Mouse (Mus musculus): Measurements from ENCODE around the gene Ctdsp2.

Gene Ctdsp2

DNA sequence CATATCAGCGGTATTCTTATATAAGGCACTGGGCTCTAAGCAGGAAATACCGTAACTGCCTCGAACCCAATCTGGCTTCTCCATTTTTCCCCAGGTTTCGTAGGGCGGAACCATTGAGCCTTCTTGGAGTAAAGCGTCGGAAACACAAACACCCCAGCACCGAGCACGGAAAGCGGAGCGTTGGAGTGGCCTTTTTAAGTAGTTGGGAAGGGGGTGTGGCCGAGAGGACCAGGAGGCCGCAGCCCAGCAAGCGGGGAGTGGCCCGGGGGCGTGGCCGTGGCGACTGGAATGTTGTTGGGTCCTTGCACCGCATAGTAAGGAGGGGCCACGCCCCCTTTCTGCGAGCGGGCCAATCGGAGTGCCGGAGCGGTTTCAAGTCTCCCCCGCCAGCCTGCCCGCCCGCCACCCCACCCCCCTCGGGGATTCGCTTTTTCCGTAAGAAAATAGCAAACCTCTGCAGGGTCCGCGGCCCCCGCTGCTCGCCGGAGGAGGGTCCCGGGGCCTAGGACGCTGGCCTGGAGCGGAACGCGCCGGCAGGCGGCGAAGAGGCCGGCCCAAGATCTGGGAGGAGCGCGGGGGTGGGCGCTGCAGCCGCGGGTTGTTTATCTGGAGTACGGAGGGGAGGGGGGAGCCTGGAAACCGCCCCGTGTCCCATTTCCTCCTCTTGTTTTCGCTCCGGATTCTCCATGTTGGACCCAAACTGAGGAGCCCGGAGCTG lies at the start of gene Ctdsp2:
Ctdsp2 (plus strand) TSS at position 441 of the 718 bp plus-strand sequence.
- DNase-seq = peak; percentile 88 to 89

DNA sequence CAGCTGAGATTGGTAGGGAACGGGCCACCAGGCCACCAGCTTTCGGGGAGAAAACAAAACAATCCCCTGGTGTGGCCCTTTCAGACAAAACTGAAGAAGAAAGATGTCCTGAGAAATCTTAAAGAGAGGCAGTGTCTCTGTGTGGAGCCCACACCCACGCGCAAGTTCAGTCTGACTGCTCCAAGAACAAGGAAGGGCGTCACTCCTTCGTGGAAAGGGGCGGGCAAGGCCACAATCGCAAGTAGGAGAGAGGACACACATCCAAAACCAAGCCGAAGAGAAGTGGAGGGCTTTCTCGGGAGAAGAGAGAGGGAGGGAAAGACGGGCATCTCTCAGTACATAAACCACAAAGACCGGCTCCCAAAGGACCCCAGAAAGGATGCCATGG lies 49.7 kb upstream of the Ctdsp2 start:
- DNase-seq = no peak

DNA sequence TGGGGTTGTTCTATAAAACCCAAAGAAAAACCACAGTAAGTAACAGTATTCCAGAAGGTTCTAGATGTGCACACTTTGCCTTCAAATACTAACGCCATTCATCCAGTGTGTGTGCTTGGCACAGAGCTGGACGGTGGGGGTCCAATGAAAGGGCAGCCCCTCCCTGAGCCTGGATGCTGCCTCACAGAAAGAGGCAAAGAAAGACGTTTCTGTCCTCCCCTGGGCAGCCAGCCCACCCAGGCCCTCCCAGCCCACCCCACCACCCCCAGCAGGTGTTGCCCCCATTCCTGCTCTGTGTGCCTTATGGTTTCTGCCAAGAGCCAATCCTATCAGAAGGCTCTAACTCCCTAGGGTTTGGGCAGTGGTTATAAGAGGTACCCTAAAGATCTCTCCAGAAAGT lies 49.0 kb upstream of the Ctdsp2 start:
- no peak for DNase-seq

DNA sequence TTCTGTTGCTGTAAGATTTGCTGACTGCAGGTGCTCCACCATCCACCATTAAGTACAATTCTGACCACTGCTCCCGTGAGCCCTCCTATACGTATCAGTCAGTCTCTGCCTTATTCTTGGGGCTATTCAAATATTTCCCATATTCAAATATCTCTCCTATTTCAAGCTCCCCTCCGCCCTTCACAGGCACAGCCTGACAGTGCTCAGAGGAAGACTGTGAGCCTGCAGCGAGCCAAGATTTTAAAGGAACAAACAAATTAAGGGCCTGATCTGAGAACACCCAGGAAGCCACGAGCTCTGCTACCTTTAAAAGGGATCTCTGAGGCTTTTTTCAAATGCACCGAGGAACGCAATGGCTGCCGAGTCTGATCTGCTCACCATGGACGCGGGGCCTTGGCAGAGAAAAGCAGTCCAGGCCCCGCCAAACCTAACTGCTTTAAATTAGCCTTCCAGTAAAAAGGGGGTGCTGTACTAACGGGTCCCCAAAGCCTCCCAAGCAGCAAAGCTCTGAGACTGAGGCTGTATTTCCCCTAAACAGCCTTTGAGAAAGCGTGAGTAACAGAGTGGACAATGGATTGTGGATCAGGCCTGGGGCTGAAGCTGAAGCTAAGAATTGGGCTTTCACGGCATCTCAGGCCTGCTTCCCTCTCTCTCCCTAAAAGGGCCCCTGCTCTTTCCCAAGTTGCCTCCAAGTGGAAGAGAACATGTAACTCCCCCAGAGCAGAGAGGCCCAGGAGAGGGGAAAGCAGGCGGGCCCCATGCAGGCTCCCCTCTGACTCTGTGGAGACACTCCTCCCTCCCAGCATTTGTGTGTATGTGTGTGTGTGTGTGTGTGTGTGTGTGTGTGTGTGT lies 48.0 kb upstream of the Ctdsp2 start:
- no peak for DNase-seq

DNA sequence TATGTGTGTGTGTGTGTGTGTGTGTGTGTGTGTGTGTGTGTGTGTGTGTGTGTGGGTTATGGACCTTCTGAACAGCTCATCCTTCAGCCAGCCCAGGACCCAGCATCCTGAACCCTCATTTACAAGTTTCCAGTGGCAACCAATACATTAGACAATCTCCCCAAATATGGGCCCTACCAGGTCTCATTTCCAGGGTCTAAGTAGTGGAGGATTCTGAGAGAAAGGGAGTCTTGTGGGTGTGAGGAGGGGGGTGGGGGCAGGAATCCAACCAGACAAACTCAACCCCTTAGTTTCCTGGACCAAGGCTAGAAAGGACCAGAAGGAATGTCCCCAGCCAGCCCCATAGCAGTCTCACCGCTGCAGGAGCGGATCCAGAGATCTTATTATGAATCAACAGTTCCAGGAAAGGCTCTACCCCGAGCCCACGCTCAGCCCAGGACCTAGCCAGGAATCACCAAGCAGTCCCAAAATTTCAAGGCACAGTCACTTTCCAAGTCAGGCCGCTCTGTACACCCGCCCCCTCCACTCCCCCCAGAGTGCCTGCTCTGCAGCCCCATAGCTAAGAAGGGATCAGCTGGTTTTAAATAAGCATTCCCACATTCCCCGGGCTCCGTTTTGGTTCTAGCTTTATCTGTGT lies 47.3 kb upstream of the Ctdsp2 start:
- DNase-seq = no peak

DNA sequence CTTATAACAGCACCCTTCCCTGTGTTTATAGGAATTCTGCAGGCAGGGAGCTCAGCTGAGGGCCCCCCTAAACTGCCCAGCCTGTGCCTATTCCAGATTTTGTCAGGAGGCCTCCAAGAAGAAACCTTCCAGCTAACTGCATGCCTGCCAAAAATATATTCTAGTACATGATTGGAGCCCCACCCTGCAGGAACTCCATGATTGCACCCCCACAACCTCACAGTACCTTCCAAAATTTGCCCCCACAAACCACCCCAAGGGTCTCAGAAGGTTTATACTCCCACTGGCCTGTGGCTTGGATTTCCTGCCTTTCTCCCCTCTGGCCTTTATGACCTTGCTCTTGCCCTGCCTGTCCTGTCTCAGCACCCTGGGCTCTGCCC lies 46.8 kb upstream of the Ctdsp2 start:
- no peak for DNase-seq

DNA sequence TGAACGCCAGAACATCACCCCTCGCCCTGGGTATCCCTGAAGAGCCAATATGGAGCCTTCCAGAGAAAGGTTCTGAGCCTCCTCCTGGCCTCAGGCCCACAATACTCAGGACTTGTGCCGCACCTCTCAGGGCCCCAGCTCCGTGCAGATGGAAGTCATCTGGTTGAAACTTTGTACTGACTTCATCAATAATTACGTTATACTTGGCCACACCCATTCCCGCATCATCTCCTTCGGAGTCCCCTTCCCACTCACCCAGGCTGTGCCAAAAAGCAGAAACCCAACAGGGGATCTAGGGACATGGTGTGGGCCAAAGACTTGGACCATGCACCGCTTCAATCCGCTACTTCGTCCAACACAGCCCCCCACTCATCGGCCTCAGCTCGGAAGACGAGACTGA lies 44.0 kb upstream of the Ctdsp2 start:
- DNase-seq = no peak

DNA sequence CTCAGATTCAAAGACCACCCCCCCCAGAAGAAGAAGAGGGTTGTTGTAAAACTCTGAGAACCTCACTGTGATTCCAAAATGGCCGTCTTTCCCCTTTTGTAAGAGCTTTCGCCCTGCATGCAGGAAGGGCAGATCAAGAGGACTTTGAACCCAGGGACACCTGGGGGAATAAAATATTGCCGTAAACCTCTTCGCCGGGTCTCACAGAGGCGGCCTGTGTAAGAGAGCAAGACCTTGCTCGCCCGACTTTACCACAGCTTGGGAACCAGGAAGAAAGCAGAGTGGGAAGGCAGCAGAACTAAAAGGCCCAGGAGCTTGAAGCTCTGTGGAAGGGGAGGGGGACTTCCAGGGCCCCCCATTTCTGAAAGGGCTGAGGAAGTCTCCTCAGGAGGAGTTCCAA lies 43.4 kb upstream of the Ctdsp2 start:
- DNase-seq = no peak

DNA sequence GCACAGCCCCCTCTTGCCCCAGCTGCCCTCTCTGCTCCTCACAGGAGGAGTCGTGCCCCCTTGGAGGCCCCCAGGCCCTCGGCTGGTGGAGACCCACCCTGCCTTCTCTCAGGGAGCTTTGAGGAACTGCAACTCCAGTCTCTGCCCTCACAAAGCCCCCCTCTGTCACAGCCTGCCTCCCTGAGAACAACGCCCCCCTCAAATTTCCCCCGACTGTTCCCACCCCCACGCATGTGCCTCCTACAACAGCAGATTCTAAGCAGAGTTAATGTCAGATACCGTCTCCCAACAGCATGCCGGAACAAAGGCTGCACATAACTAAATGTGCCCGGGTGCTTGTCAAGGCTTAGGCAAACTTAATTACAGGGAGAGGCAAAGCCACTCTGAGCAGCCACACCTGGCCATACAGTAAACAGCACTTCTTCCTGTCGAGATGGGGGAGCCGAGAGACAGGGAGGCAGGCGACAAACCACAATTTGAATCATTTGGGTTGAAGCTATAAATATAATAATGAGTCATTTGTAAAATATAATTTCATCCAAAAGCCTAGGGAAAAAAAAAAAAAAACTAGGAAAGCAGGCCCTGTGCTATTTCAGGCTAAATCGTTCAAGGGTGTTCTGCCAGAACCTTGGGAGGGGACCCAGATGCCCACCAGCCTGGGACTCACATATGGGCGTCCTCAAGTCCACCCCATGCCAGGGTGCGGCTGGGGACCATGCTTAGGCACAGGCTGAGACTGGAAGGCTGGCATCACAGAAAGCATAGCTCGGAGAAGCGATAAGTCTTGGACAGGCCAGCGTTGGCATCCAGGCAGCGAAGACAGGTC lies 42.7 kb upstream of the Ctdsp2 start:
- no peak for DNase-seq

DNA sequence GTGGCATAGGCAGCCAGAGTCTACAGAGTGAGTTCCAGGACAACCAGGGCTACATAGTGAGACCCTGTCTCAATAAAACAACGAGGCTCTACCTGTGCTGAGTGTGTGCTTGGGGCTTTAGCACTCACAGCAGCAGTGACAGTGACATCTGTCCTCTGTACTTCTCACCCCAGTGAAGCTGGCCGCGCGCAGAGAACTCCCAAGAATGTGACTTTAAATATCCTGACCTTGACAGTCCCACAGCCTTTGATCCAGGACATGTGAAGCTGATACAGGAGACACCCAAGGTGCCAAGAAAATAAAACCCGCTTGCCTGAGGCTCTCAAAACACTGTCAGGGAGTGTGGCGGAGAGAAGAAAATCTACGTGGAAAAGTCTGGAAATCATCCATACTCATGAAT lies 37.6 kb upstream of the Ctdsp2 start:
- no peak for DNase-seq

DNA sequence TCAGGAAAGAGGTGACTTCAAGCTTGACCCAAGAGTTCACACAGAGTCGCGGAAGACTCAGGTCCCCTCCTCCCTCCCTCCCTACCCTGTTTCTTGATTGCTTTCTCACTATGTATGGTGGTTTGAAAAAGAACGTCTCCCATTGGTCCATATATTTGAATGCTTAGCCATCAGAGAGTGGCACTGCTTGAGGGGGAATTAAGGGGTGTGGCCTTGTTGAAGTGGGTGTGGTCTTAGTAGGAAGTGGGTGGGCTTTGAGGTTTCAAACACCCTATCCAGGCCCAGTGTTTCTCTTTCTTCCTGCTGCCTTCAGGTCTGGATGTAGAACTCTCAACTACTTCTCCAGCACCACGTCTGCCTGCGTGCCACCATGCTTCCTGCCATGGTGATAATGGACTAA lies 33.0 kb upstream of the Ctdsp2 start:
- DNase-seq = no peak

DNA sequence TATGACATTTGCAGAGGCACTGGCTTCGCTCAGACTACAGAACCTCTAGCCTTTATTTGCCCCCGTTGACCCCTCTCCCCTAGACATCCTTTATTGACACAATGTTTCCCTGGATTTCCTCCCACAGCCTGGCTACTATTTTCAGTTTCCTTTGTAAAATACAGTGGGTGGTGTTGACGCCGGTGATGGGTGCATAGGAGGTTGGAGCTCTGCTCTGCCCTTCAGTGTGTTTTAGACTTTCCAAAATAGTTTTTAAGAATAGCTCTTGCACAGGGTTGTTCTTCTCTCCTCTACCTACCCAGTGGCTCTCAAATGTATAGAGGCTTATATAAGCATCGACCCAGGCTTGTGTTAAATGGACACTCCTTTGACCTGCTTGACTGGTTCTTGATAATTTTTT lies 28.7 kb upstream of the Ctdsp2 start:
- no peak for DNase-seq

DNA sequence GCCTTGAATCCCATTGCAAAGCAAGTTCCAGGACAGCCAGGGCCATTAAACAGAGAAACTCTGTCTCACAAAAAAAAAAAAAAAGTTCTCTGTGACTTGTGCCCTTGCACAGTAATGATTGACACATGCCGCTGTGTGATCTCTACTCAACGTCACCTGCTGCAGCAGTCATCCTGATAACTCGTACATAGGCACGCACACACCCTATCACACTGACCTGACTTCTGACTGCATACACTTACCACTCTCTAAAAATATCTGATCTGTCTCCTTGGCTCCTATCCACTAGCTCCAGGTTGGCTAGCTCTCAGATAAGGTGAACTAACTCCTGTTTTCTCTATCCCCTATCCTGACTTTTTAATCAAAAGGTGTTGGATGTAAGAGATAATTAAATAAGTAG lies 27.9 kb upstream of the Ctdsp2 start:
- no peak for DNase-seq

DNA sequence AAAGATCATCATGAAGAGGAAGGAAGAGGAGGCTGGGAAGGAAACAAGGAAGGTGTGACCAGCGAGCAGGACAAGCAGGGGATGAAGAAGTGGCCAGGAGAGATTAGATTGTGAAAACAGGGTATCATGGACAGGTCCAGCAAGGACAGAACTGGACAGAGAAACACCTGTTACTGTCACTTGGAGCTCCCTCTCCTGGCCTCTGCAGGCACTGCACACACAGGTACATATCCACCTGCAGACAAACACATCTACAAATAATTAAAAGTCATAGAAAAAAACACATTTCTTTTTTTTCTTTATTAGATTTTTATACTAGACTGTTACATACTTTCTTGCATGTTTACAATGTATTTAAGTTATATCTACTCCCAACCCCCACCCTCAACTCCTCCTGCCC lies 26.1 kb upstream of the Ctdsp2 start:
- no peak for DNase-seq

DNA sequence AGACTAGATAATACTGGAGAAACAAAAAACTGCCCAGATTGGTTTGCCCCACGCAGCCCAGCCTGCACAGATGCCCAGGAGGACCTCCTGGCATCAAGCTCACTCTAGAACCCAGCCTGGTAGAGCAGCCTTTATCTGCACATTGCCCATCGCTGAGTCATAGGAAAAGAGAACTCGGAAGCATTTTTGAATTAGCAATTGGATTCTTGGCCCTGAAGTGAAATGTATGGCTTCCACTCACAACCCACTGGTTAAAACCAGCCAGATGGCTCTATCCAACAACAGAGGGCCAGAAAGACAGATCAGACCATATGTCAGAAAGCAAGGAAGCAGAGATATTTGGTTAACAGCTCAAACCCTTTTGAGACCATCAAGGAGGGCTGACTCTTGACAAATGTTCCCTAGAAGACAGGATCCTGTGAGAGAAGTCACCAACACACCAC lies 25.5 kb upstream of the Ctdsp2 start:
- DNase-seq = no peak

DNA sequence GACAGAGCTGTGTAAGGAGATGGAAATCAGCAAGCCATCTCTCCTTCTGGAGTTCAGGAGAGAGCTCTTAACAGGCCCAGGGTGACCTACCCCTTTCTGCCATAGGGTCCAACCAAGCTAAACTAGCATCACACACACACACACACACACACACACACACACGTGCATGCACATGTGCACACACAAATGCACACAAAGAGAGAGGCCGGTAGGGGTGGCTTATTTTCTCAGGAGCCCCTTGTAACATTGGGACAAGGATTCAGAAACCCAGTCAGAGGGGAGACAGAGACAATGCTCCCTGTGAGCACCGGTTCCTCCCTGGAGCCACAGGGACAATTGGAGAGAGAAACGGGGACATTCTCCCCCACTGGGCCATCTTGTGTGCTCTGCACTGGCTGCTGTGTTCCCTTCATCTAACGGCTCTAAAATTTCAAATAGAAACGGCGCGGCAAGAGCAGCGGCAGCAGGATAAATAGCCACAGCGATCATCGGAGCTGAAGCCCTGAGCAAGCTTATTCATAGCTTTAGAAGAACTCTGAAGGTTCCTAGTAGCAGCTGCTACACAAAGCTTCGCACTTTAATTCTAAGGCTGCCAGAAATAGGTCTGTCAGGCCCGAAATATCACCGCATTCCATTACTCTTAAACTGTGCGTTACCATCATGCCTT lies 21.7 kb upstream of the Ctdsp2 start:
- DNase-seq = no peak

DNA sequence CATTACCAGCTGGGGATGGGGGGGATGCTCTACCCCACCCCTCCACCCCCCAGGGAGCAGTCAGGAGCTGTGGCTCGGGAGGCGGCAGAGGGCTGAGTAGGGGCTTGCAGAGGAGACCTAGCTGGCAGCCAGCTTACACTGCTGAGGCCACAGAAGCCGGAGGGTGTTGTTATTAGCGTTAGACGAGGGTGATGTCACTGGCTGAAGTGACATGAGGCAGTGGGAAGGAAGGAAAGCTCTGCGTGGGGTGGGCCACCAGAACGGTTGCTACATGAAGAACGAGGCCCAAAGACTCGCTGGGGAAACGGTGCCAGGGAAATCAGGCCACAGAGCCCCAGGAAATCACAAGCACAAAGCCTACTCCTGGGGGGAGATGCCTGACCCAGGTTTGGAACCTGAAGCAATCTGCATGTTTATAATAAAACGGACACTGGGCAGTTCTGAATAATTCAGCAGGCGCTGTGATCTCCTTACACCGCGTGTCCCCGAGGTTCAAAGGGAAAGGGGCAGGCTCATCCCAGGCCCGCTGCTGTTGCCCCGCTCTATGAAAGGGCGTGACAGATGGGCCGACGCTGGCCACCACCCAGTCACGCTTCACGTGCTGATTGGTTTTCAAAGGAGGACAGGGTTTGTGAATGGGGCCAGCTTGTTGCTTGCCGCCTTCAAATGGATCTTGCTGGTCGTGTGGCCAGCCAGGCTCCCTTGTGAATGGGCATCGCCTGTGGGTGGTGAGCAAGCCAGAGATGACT lies 21.0 kb upstream of the Ctdsp2 start:
- no peak for DNase-seq

DNA sequence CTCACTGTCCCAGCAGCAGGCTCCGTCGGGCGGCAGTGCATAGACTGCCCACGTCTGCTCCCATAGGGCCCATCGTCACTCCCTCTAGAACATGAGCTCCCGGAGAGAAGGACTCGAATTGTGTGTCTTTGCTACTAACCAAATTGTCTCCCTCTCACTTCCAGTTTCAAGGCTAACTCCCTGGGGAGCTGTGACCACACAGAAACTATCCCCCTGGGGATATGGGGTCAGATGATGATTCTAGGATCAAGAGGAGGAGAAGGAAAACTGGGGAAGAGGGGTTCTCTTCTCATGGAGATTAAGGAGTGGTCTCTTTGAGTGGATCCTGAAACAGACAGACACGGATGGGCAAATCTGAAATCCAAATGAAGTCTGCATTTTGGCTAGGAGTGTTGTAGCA lies 18.0 kb upstream of the Ctdsp2 start:
- DNase-seq = no peak

DNA sequence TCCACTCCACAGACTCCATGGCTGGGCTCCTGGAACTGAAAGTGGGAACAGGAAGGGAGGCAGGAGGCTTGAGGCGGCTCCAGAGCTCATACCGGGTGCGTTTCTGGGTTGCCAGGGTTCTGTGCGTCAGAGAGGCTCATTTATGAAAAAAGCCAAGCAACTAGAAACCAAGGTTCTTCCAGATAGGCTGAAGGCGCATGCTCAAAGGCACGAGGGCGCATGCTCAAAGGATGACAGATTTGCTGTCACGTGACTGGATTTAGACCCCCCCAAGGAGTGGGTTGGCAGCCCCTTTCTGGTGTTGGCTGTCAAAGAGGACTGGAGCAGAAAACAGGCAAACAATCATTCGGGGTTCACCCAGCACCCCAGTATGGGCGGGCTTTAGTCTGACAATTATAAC lies 16.8 kb upstream of the Ctdsp2 start:
- DNase-seq = no peak

DNA sequence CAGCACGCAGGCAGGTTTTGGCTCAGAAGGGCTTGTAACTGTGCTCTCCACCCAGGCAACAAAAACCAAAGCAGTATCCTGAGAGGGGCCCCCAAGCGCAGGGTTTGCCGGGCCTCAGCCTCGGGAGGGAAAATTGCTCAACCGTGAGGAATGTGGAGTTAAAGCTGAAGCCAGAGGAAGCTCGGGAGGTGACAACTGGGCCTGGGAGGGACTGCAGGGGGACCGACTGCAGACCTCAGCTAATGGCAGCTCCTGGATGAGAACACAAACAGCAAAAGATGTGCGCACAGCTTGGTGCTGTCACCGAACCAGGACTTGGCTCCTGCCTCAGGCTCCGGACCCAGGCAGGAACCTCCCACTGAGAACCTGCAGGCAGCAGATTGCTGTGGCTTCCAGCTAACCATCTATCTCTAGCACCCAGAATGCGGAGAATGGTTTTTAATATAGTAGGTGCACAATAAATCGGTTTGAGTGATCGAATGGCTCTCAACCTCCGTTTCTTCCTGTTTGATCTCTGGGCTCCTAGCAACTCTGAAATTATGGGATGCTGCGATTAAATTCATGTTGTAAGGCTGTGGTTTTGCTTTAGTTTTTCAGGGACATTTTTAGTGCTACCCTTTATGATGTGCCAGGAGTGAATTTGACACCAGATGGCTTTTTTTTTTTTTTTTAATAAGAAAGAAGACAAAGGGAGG lies 16.1 kb upstream of the Ctdsp2 start:
- DNase-seq = no peak

DNA sequence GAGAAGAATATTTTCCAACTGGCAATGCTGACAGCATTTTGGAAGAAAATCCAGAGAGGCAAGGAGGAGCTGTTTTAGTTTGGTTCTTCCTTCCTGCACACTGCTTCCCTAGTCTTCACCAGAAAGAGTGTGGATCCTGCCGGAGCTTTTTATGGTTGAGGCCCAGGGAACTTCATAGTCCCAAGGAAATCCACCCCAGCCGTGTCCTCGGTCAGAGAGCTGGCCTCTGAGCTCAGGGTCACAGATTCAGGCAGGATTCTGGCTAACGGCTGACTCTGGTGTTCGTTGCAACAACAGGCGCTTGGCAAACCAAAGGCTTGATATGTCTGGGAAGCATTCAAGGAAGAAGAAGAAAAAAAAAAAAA lies 15.6 kb upstream of the Ctdsp2 start:
- DNase-seq = no peak
